Mouse (Mus musculus): Measurements from ENCODE around the gene Zfp830. TPM values are rescaled to one million over a fixed set of nuclear protein-coding genes. Genes with fewer than 3 reads are reported as not detected.

The Zfp830 gene
- total RNA-seq, 2 experiments from 2014 or later: 21.3 to 23.0 TPM

Other genes starting within 250 kb of the Zfp830 start
- under 1 TPM; 0.63 to 0.99 TPM for gene Cct6b, start within 50 bp of the Zfp830 start, total RNA-seq (2021)
- 10 to 100 TPM; 25.6 to 27.1 TPM for gene Lig3, start 16.8 kb downstream of the Zfp830 start, total RNA-seq (2021)
- gene Rffl, start 106.9 kb downstream of the Zfp830 start, total RNA-seq (2021): 1 to 10 TPM; 6.4 to 8.4 TPM
- 10 to 100 TPM; 10.7 to 16.2 TPM for gene Rad51d, start 126.3 kb downstream of the Zfp830 start, total RNA-seq (2021)
- not detected for gene Fndc8, start 127.8 kb downstream of the Zfp830 start, total RNA-seq (2021)
- gene Nle1, start 144.1 kb downstream of the Zfp830 start, total RNA-seq (2021): 10 to 100 TPM; 19.5 to 27.0 TPM
- 10 to 100 TPM in 1 of 2 experiments, 1 to 10 TPM in 1; 7.6 to 10.0 TPM for gene Unc45b, start 146.2 kb downstream of the Zfp830 start, total RNA-seq (2021)
- 10 to 100 TPM; 30.9 to 39.7 TPM for gene Slfn5, start 187.0 kb downstream of the Zfp830 start, total RNA-seq (2021)
- gene Slfn9, start 227.5 kb downstream of the Zfp830 start, total RNA-seq (2021): 10 to 100 TPM in 1 of 2 experiments, 1 to 10 TPM in 1; 8.1 to 11.2 TPM